Mouse (Mus musculus) cortical plate, adult 2 months (tissue): ENCODE measurements around the gene Chn1.

ENCODE experiments used
- CTCF ChIP-seq: fragments of 200-500 bp; IDR thresholded peaks from 2 replicates; pipeline ENCODE4 v1.5.1; 2011; ENCODE audit warnings: mild to moderate bottlenecking, control low read depth, low read length; ENCODE audit not compliant: insufficient read depth; ENCODE audit errors: extremely low read depth
- POLR2A ChIP-seq: fragments of 200-500 bp; IDR thresholded peaks from 2 replicates; pipeline ENCODE4 v1.6.1; 2011; ENCODE audit warnings: mild to moderate bottlenecking, low read length, control low read depth; ENCODE audit not compliant: insufficient read depth; ENCODE audit errors: extremely low read depth

DNA sequence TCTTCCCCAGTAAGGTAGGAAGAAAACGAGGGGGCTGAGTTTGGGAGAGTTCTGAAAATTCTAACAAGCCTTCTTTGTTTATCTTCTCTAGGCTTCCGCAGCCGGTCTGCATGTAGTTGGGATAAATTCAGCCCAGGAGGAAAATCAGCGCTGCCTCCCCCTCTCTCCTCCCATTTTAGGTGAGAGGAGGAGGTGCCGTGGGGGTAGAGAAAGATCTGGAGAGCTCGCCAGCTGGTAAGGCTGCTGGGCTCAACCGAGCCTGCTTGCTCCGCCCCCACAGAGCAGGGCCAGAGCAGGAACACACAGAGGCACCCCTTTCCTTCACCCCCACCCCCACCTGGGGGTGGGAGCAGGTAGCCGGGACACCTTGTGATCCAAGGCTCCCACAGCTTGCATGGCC, 178.4 kb downstream of the Chn1 start:
- TF ChIP-seq POLR2A (no peak), CTCF (no peak)
